Mouse (Mus musculus): ENCODE results near the gene Gm26992. TPM values are rescaled to one million over a fixed set of nuclear protein-coding genes. Genes with fewer than 3 reads are reported as not detected.
A peak's percentile ranks its signal among the peaks of the same experiment; 100 is the strongest.

Gene Gm26992
- total and polyA plus RNA-seq, 2 experiments from 2014 or later = 0.48 TPM; not detected in 1

GRCm38 (mm10) chrX:103452815-103453214 is 31.0 kb downstream of the Gm26992 start:
- Histone ChIP-seq H3K9me3 (ENCODE audit: low read length) (no peaks in the 10 kb centered on the region), H3K9ac (no peak overlapping the region), H3K27me3 (ENCODE audit: insufficient read depth, low read length) (peaks cover 6% of the 10 kb centered on the region; the same call in 1 of the 2 replicates), H3K4me3 (ENCODE audit: low read depth, low read length) (no peak overlapping the region), H3K4me2 (ENCODE audit: low read depth) (no peak overlapping the region), H3K36me3 (ENCODE audit: insufficient read depth) (no peaks in the 10 kb centered on the region), H3K27ac (ENCODE audit: low read depth, low read length) (no peak overlapping the region), H3K4me1 (ENCODE audit: insufficient read depth) (no peaks in the 10 kb centered on the region)
- ATAC-seq (no peak), DNase-seq (no peak)
- no peak for TF ChIP-seq CTCF (IDR thresholded peaks at IDR 0.05; ENCODE audit: low read depth)
- WGBS = 89% methylated on average over 6 of the region's 6 CpGs

DNA sequence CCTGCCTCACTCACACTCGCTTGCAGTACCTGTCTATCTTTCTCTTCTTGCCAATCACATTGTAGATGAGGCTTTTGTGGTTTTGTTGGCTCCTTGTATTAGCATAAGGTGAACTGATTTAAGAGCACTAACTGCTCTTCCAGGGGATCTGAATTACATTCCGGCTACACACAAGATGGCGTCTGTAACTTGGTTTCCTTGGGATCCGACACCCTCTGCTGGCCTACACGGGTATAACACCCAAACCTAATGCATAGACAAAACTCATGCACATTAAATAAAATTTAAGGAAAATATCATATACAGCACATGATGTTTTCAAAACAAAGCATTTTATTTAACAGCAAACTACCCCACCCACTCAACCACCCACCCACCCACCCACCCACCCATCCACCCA is 38.2 kb downstream of the Gm26992 start:
- DNase-seq (no peak), ATAC-seq (no peak)
- H3K9me3 ChIP-seq (ENCODE audit: low read length) = no peaks in the 10 kb centered on the region
- WGBS = 71% methylated on average over 5 of the region's 5 CpGs
- H3K36me3 ChIP-seq (ENCODE audit: insufficient read depth) = no peaks in the 10 kb centered on the region; the same call in 1 of the 2 replicates
- no peak overlapping the region for H3K4me3 ChIP-seq (ENCODE audit: low read depth, low read length)
- no peak overlapping the region for H3K27ac ChIP-seq (ENCODE audit: low read depth, low read length)
- H3K4me2 ChIP-seq (ENCODE audit: low read depth) = no peak overlapping the region
- no peaks in the 10 kb centered on the region for H3K4me1 ChIP-seq (ENCODE audit: insufficient read depth)
- H3K27me3 ChIP-seq (ENCODE audit: insufficient read depth, low read length) = no peaks in the 10 kb centered on the region
- no peak overlapping the region for H3K9ac ChIP-seq
- peak; percentile 34 for TF ChIP-seq CTCF (IDR thresholded peaks at IDR 0.05; ENCODE audit: low read depth)

DNA sequence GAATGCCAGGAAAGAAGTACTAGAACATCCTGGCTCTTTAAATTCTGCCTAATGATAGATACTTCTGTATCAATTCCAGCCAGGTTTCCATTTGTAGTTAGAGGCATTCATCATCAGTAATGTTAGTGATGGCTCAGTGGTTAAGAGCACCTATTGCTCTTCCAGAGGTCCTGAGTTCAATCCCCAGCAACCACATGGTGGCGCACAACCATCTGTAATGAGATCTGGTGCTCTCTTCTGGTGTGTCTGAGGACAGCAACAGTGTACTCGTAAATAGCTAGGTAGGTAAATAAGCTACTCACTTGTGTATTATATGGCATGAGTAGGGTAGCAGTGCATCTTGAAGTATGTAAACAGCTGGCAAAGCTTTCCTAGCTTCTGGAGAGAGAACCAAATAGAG is 47.2 kb downstream of the Gm26992 start:
- no peak overlapping the region for H3K4me2 ChIP-seq (ENCODE audit: low read depth)
- TF ChIP-seq CTCF (IDR thresholded peaks at IDR 0.05; ENCODE audit: low read depth) = 0 out of 2 replicates have a peak, but pooled peaks have one; percentile 6
- H3K36me3 ChIP-seq (ENCODE audit: insufficient read depth) = no peaks in the 10 kb centered on the region; the same call in 1 of the 2 replicates
- no peak overlapping the region for H3K27ac ChIP-seq (ENCODE audit: low read depth, low read length)
- no peaks in the 10 kb centered on the region for H3K9me3 ChIP-seq (ENCODE audit: low read length)
- no peaks in the 10 kb centered on the region for H3K4me1 ChIP-seq (ENCODE audit: insufficient read depth)
- H3K27me3 ChIP-seq (ENCODE audit: insufficient read depth, low read length) = no peaks in the 10 kb centered on the region
- WGBS = 68% methylated on average over 2 of the region's 2 CpGs
- H3K9ac ChIP-seq = no peak overlapping the region
- H3K4me3 ChIP-seq (ENCODE audit: low read depth, low read length) = no peak overlapping the region
- ATAC-seq = no peak
- no peak for DNase-seq

DNA sequence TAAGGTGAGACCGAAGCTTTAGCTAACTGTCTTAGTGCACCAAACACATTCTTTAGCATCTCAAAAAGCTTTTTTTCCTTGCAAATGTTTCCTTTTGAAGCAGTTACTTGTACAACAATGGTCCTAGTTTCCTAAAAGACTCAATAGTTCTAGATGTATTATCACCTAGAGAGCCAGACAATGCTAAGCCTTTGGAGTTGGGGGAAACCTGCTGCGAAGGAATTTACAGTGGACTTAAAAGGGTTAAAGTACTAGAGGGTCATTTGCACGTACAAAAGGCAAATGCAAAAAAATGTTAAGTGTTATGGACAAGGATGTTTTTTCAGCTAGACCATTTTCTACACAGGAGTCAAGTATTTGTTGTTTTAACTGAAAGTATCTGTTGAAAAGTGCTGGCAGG is 50.5 kb downstream of the Gm26992 start:
- no peaks in the 10 kb centered on the region for H3K9me3 ChIP-seq (ENCODE audit: low read length)
- DNase-seq = no peak
- H3K4me2 ChIP-seq (ENCODE audit: low read depth) = no peak overlapping the region
- H3K36me3 ChIP-seq (ENCODE audit: insufficient read depth) = no peaks in the 10 kb centered on the region
- 79% methylated on average over 3 of the region's 3 CpGs for WGBS
- no peaks in the 10 kb centered on the region for H3K4me1 ChIP-seq (ENCODE audit: insufficient read depth)
- H3K9ac ChIP-seq = no peak overlapping the region
- H3K27me3 ChIP-seq (ENCODE audit: insufficient read depth, low read length) = no peaks in the 10 kb centered on the region
- no peak overlapping the region for H3K27ac ChIP-seq (ENCODE audit: low read depth, low read length)
- ATAC-seq = no peak
- no peak overlapping the region for H3K4me3 ChIP-seq (ENCODE audit: low read depth, low read length)
- TF ChIP-seq CTCF (IDR thresholded peaks at IDR 0.05; ENCODE audit: low read depth) = no peak

- no peaks in the 10 kb centered on the region for H3K4me1 ChIP-seq (ENCODE audit: insufficient read depth)
- no peak overlapping the region for H3K9ac ChIP-seq
- H3K27ac ChIP-seq (ENCODE audit: low read depth, low read length) = no peak overlapping the region
- H3K9me3 ChIP-seq (ENCODE audit: low read length) = no peaks in the 10 kb centered on the region
- H3K4me2 ChIP-seq (ENCODE audit: low read depth) = no peak overlapping the region
- no peak overlapping the region for H3K4me3 ChIP-seq (ENCODE audit: low read depth, low read length)
- H3K36me3 ChIP-seq (ENCODE audit: insufficient read depth) = no peaks in the 10 kb centered on the region
- peak; percentile 52 for ATAC-seq
- peak; percentile 64 for TF ChIP-seq CTCF (IDR thresholded peaks at IDR 0.05; ENCODE audit: low read depth)
- H3K27me3 ChIP-seq (ENCODE audit: insufficient read depth, low read length) = no peaks in the 10 kb centered on the region
- DNase-seq = peak; percentile 56
- 10% methylated on average over 3 of the region's 3 CpGs for WGBS
Observed at GRCm38 (mm10) chrX:103477507-103477906, 55.7 kb downstream of the Gm26992 start.

GRCm38 (mm10) chrX:103481243-103482096 is 59.7 kb downstream of the Gm26992 start:
- peak; percentile 31; the same call in 1 of the 2 replicates for TF ChIP-seq CTCF (IDR thresholded peaks at IDR 0.05; ENCODE audit: low read depth)
- no peaks in the 10 kb centered on the region for H3K27me3 ChIP-seq (ENCODE audit: insufficient read depth, low read length)
- peak overlapping the region; percentile 81 for H3K27ac ChIP-seq (ENCODE audit: low read depth, low read length)
- peak; percentile 72 for DNase-seq
- H3K9me3 ChIP-seq (ENCODE audit: low read length) = no peaks in the 10 kb centered on the region
- no peaks in the 10 kb centered on the region for H3K36me3 ChIP-seq (ENCODE audit: insufficient read depth)
- H3K4me1 ChIP-seq (ENCODE audit: insufficient read depth) = no peaks in the 10 kb centered on the region
- H3K9ac ChIP-seq = peak overlapping the region; percentile 46
- H3K4me2 ChIP-seq (ENCODE audit: low read depth) = peak overlapping the region; percentile 35; the same call in 1 of the 2 replicates
- H3K4me3 ChIP-seq (ENCODE audit: low read depth, low read length) = peak overlapping the region; percentile 41
- peak; percentile 91 for ATAC-seq
- WGBS = 56% methylated on average over 32 of the region's 32 CpGs

- ATAC-seq (peak; percentile 30; the same call in 1 of the 2 replicates), DNase-seq (no peak)
- H3K4me2 ChIP-seq (ENCODE audit: low read depth) = no peak overlapping the region
- no peaks in the 10 kb centered on the region for H3K27me3 ChIP-seq (ENCODE audit: insufficient read depth, low read length)
- H3K9ac ChIP-seq = peak overlapping the region; percentile 46
- H3K4me3 ChIP-seq (ENCODE audit: low read depth, low read length) = peak overlapping the region; percentile 41
- no peak for TF ChIP-seq CTCF (IDR thresholded peaks at IDR 0.05; ENCODE audit: low read depth)
- peak overlapping the region; percentile 81 for H3K27ac ChIP-seq (ENCODE audit: low read depth, low read length)
- 70% methylated on average over 24 of the region's 24 CpGs for WGBS
- no peaks in the 10 kb centered on the region for H3K9me3 ChIP-seq (ENCODE audit: low read length)
- H3K36me3 ChIP-seq (ENCODE audit: insufficient read depth) = no peaks in the 10 kb centered on the region
- H3K4me1 ChIP-seq (ENCODE audit: insufficient read depth) = no peaks in the 10 kb centered on the region
Observed at GRCm38 (mm10) chrX:103482097-103482451, 60.3 kb downstream of the Gm26992 start.

All from forebrain, postnatal 0 days (tissue).